Mouse (Mus musculus) adrenal gland, adult (tissue): Measurements from ENCODE around the gene Il4i1.

Source experiments
- DNase-seq, 2 experiments: peaks; one replicate each; pipeline ENCODE4 v3.0.0; 2022 to 2023; ENCODE audit warnings: low spot score in 1 of 2; ENCODE audit not compliant: inconsistent age in 2 of 2

Gene Il4i1

DNA sequence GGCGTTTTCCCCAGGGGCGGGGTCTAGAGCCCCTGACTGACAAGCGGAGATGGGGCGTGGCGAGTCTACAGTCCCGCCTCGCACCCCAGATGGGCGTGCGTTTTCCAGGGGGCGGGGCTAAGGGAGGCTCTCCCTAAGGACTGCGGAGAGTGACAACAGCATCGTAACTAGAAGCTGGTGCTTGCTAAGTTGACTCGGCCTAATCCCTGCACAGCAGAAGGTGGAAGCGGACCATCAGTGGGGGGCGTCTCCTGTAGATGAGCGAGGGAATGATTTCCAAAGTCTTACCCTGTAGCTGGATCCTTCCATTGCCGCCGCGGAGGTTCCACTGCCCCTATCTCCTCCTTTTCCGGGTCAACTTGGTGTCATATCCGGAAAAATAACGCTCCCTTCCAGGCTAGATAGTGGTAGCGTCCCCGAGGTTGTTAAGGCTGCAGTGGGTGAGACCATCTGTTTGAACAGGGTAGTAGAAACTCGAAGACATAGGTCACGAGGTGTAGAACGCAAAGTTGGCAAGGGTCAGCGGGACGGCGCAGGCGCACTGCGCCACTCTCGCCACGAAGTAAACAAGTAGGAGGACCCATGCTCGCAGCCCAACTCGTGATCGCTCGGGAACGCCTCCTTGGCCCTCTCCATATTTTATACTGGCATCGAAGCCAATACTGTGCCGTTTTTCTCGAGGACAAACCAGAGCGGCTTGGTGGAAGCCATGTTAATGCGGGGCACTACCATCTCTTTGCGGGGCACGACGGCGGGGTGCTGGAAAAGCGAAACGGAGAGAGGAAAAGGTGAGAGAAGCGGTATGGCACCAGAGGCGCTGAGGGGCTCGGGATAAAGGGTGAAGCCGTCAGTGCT is 32.6 kb downstream of the Il4i1 start, which contains the start of the genes Akt1s1 and Tbc1d17:
Gene Akt1s1 (plus strand): TSS at position 431 of the 855 bp plus-strand sequence.
Gene Tbc1d17 (minus strand): TSS at position 519 of the 855 bp plus-strand sequence.
- peak; percentile 100 for DNase-seq

DNA sequence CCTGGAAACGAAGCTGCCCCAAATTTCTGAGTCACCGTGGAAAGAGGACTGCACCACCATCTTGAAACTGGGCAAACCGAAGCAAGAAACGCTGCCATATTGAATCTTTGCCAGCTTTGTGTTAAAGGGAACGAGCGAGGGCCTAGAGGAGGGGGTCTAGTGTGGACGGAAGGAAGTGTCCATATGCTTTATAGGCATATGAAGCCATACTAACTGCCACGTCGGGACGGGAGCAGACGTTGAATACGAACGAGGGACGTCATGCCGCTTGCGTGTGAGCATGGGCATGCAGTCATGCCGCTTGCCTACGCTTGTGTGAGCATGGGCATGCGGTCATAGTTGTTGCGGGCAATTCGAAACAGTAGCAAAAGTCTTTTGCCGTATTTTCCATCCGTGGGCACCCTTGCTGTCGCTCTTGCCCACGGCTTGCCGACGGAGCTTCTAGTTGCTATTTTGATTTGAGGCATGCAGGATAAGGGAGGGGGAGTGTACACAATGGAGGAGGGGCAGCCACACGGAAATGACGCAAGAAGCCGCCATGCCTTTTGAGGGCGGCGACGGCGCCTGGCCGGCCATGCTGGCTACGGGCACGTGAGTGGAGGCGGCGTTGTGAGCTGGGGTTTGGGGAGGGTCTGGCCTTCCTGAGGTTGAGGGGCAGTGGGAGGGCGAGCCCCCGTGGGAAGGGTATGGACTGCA is 33.4 kb downstream of the Il4i1 start:
- peak; percentile 94 to 97 for DNase-seq

DNA sequence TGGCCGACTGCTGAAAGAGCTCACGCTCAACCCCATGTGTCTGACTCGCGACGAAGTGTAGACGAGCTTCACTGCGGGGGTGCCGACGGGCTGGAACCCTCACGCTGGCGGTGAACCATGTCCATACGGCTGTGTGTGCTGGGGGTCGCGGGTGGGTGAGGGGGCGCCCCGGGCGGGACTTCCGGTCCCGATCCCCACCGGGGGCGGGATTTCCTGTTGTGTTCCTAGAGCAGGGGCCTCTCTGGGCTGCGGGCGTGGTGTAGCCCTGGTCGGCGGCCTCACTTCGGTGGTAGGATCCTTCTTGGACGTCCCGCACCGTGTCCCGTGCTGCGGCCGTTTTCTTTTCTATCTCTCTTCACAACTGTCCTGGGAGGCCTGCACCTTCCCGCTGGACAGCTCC is 34.0 kb downstream of the Il4i1 start:
- DNase-seq, result peak; percentile 85 to 93

DNA sequence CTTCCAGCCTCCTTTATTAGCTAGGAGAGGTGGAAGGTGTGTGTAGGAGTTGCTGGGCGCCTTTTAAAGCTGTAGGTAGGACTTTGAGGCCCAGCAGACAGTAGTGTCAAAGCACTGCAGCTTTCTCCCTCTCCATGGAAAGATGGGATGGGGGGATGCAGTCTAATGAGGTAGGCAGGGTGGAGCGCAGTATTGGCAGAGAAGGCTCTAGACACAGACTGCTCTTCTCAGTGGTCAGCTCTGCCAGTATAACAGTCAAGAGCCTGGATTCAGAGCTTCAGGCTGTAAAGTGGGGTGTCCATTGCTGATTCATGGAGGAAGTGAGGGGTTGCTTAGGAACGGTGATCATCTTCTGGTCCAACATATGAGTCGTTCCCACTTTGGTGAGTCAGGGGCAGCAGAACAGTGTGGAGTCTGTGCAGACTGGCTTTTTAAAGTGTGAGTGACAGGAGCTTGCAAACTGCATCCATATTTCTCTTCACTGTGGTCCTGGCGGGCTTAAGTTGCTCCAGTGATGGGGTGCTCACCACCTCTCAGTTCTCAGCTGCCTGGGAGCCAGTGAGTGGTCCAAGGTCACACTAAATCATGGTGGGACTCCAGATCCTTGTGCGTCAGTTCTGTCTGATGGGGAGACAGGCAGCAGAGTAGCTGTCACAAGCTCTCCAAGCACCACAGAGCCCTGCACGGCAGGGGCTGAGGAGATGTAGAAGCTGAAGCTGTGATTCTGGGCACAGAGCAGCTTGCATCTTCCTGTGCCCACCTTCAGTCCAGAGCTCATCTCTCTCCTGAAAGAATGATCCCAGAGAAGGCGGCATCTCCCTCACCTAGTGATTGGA is 34.8 kb downstream of the Il4i1 start:
- peak; percentile 40 to 60 for DNase-seq

DNA sequence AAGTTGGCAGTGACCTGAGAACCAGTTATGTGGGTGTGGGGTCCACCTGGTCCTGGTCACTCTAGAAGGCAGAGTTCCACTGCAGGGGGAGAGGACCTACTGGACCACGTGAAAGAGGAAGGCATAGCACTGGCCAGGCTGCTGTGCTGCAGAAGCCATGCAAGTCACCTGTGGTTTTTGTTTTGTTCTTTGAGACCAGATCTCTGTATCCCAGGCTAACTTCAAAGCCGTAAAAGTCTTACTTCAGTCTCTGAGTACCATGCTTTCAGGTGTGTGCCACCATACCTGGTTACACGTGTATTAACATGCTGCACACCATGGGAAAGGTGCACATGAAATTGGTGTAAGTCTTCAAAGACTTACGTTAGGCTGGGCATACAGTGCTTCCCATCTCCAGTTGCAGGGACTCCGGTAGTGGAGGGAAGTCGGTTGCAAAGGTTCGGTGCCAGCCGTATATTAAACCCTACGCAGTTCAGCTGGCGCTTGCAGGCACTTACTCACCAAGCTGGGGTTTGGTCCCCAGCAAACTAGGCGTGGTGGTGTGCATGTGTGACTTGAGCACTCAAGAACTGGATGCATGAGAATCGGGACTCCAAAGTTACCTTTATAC is 35.5 kb downstream of the Il4i1 start:
- no peak for DNase-seq

DNA sequence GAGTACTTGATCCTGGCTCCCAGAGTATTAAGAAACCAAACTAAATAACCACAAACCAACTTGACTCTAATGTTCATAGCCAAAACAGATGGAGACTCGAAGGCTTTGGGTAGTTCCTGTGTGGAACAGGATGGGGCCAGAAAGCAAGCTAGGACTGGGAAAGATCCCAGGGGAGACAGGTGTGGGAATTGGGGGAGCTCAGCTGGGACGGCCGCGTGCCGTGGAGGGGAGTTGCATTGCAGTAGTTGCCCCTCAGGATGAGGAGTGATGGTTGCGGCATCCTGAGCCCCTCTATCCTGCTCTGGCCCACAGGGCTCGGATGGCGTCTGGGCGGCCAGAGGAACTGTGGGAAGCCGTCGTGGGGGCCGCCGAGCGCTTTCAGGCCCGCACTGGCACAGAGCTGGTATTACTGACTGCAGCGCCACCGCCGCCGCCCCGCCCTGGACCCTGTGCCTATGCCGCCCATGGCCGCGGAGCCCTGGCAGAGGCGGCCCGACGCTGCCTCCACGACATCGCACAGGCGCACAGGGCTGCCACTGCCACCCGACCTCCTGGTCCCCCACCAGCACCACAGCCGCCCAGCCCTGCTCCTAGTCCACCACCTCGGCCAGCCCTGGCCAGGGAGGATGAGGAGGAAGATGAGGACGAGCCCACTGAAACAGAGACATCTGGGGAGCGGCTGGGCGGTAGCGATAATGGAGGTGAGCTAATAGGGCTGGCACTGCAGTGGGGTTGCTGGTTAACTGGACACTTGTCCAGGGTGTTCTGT is 36.3 kb downstream of the Il4i1 start:
- peak; percentile 55 to 56 for DNase-seq

DNA sequence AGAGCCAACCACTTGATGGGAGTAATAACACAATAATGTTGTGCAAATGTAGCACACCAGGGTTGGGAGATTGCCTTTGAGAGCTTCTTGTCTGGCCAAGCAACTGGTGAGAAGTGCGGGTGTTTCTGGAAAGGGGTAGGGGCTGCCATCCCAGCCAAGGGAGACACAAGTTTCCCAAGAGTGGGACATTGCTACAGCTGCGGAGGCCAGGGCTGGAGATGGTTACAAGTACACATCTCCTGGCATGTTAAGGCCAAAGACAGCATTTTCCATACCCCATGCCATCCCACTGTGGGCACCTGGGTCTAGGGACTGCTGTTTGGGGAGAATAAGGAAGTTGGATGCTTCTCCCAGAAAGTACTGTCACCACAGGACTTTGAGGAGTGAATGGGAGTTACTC is 36.9 kb downstream of the Il4i1 start:
- peak in 1 of 2 experiments; percentile 62 for DNase-seq

DNA sequence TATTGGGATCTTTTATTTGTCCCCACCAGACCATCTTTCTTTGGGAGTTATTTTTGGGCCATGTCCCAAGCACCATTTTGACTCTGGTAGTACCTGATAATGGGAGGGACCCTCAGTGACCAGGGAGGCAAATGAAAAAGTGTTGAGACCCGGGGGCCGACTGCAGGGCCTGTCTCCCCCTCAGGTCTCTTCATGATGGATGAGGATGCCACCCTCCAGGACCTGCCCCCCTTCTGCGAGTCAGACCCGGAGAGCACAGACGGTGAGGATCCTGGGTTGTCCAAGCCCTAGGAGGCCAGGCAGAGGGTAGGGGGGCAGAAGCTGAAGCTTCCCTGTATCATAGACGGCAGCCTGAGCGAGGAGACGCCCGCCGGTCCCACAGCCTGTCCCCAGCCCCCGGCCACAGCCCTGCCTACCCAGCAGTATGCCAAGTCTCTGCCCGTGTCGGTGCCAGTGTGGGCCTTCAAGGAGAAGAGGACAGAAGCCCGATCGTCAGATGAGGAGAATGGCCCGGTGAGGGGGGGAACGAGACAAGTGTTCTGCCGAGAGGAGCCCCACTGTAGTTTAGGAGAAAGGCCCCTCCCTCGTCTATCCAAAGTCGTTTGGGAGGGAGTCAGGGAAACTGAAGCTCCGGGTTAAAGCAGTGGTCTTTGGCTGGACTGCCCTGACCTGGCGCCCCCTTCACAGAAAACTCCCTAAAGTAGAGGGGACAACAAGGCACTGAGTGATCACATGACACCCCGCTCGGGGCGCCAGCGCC is 37.6 kb downstream of the Il4i1 start:
- DNase-seq, result no peak

DNA sequence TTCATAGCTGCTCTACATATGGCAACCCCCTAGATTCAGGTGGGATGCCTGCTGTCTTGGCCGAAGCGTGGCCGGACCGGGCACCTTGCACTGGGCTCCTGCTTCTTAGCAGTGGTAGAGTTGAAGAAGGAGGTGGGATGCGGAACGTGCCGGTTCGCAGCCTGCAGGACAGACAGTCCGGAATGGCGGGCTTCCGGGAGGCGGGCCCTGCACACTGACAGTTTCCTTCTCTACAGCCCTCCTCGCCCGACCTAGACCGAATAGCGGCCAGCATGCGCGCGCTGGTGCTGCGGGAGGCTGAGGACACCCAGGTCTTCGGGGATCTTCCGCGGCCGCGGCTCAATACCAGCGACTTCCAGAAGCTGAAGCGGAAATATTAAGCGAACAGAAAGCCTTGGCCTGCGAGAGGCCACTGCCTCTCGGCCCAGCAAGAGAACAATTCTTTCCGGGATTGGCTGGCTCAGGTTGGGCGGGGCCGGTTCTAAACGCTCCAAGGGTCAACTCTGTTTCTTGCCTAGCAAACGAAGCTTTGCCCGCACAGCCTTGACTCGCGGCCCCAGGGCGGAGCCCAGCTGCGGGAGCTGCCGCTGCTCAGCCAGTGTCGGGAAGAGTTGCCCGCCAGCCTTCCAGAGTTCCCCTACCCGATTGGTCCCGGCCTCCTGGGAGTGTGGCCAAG is 38.3 kb downstream of the Il4i1 start:
- peak; percentile 95 to 98 for DNase-seq

DNA sequence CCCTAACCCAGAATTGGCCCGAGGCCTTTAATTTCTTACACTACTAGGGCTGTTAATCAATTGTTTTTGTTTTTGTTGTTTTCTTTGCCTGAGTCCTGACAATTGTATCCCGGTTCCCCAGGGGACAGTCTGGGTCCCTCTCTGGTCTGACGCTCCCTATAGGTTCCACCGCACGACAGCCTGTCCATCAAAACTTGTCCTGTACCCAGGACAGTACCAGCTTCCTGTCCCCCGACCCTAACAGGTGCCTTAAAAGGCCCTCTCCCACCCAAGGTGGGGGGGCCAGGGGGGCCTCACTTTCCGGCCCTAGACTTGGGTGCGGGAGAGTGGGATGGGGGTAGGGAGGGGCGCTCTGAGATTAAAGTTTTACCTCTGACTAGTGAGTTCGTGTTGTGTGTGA is 38.8 kb downstream of the Il4i1 start:
- no peak for DNase-seq

DNA sequence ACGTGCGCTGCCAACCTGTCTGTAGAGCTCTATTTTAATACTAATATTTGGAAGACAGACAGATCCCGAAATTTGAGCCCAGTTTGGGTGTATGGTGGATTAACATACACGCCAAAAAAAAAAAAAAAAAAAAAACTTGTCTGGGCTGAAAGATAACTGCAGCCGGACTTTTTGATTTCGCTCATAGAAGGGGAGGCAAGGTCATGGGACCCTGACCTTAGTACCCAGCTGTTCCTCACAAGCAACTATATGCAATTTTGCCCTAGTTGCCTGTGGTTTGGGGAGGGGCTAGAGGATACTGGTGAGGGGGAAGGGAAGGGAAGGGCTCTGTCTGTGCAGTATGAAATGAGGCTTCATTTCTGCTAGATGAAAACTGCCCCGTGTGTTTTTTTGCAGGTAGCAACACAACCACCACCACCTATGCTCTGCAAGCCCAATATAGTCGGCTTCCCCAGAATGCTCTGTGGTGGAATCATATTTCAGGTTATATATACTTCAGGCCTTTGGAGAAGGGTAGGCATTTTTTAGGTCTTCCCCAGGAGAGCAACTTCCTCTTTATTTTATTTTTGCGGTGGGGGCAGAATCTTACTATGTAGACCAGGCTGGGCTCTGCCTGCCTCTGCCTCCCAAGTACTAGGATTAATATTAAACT is 40.2 kb downstream of the Il4i1 start:
- no peak for DNase-seq

DNA sequence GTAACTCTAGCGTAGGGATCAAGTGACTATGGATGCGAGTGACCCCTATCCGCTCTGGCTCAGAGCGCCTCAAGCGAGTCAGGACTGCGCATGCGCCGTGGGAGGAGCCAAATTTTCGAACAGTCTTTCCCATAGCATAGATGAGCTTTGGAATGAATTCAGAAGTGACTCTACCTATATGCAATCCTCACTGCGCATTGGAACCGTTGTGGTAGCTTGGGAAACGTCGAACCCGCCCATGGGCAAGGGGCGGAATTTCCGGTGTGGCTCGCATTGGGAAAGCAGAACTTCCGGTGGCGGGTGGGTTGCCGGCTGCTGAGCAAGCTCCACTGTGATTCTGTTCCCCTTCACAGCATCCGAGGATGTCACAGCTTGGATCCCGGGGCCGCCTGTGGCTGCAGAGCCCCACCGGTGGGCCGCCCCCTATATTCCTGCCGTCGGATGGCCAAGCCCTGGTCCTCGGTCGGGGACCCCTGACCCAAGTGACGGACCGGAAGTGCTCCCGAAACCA is 40.9 kb downstream of the Il4i1 start, which contains the start of gene Pnkp:
Gene Pnkp (plus strand): TSS at position 98 of the 511 bp plus-strand sequence.
- DNase-seq, result peak; percentile 90 to 97

DNA sequence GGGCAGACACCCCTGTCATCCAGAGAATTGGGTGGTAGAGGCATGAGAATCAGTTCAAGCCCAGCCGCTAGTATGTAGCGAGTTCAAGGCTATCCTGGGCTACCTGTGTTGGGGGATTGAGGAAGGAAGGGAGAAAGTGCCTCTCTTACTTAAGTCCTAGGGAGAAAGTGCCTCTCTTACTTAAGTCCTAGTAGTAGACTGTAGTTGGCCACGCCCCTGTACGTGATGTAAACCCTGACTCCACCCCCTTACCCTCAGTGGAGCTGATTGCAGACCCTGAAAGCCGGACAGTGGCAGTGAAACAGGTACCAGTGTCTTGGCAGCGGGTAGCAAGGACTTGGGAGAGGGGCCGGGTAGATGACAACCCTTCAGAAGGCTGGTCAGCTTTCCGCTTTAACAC is 41.7 kb downstream of the Il4i1 start:
- peak; percentile 62 to 83 for DNase-seq

DNA sequence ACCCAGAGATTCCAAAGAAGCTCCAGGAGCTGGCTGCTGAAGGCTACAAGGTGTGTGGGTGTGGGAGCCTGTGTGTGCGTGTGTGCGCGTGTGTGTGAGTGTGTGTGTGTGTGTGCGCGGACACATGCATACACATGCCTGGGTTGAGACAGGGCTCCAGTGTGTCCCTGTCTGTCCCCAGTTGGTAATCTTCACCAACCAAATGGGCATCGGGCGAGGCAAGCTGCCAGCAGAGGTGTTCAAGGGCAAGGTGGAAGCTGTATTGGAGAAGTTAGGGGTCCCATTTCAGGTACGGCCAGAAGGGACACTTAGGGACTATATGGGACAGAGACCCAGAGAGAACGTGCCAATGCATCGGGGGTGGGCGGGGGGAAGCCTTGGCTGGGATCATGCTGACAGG is 43.7 kb downstream of the Il4i1 start:
- DNase-seq, result no peak

DNA sequence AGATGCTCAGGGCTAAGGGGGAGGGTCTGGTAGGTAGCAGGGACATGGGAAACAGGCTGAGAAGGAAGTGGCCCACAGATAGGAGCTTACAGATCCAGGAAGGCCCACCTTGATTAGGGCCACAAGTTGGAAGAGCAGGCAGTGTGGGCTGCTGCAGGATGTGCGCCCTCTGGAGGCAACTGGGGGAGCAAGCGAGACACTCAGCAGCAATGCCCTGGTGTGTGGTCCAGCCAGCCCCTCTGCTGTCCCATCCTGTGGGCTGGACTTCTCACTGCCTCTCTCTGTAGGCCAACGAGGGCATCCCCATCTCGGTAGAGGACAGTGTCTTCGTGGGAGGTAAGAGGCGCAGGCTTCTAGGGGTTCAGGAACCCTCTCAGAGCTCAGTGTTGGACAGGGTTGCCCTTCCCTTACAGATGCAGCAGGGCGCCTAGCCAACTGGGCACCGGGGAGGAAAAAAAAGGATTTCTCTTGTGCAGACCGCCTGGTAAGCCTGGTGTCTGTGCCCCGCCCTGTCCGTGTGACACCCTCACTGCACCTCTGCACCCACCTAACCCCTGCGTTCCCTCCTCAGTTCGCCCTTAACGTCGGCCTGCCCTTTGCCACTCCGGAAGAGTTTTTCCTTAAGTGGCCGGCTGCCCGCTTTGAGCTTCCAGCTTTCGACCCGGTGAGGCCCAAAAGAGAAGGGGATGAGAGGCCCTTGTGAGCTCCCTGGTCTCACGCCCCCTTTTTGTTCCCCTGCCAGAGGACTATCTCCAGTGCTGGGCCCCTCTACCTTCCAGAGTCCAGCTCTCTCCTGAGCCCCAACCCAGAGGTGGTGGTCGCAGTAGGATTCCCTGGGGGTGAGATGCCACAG is 44.6 kb downstream of the Il4i1 start:
- DNase-seq, result peak; percentile 75 to 91

DNA sequence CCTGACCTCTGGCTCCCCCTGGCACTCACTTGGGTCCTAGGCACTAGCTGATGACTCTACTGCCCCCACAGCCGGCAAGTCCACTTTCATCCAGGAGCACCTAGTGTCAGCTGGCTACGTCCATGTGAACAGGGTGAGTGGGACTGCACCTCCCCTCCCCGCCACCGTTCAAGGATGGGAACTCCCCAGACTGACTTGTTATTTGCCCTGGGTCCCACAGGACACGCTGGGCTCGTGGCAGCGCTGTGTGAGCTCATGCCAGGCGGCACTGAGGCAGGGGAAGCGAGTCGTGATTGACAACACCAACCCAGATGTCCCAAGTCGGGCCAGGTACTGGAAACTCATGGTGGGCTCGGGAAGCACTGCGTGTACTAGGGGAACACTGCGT is 45.2 kb downstream of the Il4i1 start:
- DNase-seq, result peak; percentile 47 to 65

DNA sequence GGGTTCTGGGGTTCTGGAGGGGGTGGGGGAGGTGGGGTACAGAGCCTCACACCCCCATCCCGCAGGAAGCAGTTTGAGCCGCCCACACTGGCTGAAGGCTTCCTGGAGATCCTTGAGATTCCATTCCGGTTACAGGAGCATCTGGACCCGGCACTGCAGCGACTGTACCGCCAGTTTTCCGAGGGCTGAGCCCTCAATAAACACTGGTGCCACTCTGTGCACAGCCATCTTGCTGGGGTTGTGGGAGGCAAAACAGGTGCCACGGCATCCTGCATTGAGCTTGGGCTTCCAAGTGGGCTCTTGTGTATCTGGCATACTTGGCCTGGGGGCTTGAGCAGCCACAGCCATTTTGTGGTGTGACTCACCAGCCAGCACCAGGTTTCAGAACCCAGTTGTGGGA is 46.2 kb downstream of the Il4i1 start:
- peak; percentile 54 to 76 for DNase-seq
